17 mouse cellular contexts compared by ENCODE assay signal in the genomic region with DNA sequence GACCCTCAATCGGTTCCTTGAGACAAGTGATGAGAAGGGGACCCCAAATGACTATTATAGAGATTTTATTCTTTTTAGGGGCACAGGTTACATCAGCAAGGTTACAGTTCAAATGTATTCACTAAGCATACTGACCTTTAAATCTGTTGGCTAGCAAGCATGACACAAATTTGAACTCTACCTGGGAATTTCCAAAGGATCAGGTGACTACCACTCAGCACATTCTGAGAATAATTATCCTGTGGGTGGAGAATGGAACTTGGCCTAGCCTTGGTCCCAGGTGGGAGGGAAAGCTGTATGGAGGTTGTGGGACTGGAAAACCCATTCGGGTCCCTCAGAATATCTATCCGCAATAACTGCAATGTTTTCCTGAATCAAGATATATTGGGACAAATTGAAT.
"Had no signal": no experiment of that assay in that cellular context is flagged by ENCODE, and none has a peak within 500 bp of the region (broad histone marks: within the 10 kb centered on the region; RNA-seq: fewer than 3 reads in every experiment).

No protein-coding gene starts in this region.

- H3K4me3 ChIP-seq: lung, embryonic 15.5 days; megakaryocyte, embryonic 14.5 days; midbrain, embryonic 13.5 days; midbrain, embryonic 15.5 days; neural tube, embryonic 12.5 days; stomach, embryonic 15.5 days had no signal

- DNase-seq: lung, adult 2 months; lung, postnatal 14 days; lung, postnatal 36 days; right cerebral cortex, postnatal 14 days; thymus, adult 2 months; thymus, postnatal 25 days; thymus, postnatal 4 days had no signal

- H3K36me3 ChIP-seq: lung, embryonic 15.5 days; midbrain, embryonic 13.5 days; midbrain, embryonic 15.5 days; neural tube, embryonic 12.5 days; stomach, embryonic 15.5 days had no signal

- H3K9ac ChIP-seq: lung, embryonic 15.5 days; midbrain, embryonic 13.5 days; midbrain, embryonic 15.5 days; neural tube, embryonic 12.5 days; stomach, embryonic 15.5 days had no signal

- H3K27ac ChIP-seq: lung, embryonic 15.5 days; macrophage; midbrain, embryonic 13.5 days; midbrain, embryonic 15.5 days; neural tube, embryonic 12.5 days; stomach, embryonic 15.5 days; stomach, postnatal 0 days had no signal

- H3K27me3 ChIP-seq: lung, embryonic 15.5 days; megakaryocyte, embryonic 14.5 days; midbrain, embryonic 13.5 days; midbrain, embryonic 15.5 days; neural tube, embryonic 12.5 days; stomach, embryonic 15.5 days had no signal

- ATAC-seq: lung, postnatal 0 days; midbrain, embryonic 13.5 days; midbrain, embryonic 15.5 days had no signal

- H3K9me3 ChIP-seq: lung, embryonic 15.5 days; megakaryocyte, embryonic 14.5 days; midbrain, embryonic 13.5 days; midbrain, embryonic 15.5 days; neural tube, embryonic 12.5 days; stomach, embryonic 15.5 days had no signal

- H3K4me1 ChIP-seq: lung, embryonic 15.5 days; midbrain, embryonic 13.5 days; midbrain, embryonic 15.5 days; neural tube, embryonic 12.5 days; stomach, embryonic 15.5 days had no signal

- H3K4me2 ChIP-seq: lung, embryonic 15.5 days; midbrain, embryonic 11.5 days; midbrain, embryonic 13.5 days; midbrain, embryonic 15.5 days; neural tube, embryonic 12.5 days; stomach, embryonic 15.5 days had no signal
